20 mouse cellular contexts compared by ENCODE assay signal in genomic region chr1:67167283-67167682, GRCm38 (mm10). TPM values are rescaled to one million over a fixed set of nuclear protein-coding genes. Genes with fewer than 3 reads are reported as not detected.
"Had no signal": no experiment of that assay in that cellular context is flagged by ENCODE, and none has a peak within 500 bp of the region (broad histone marks: within the 10 kb centered on the region; RNA-seq: fewer than 3 reads in every experiment).

No protein-coding gene starts in this region.

- H3K4me2 ChIP-seq: lung, embryonic 15.5 days; midbrain, embryonic 11.5 days; midbrain, embryonic 13.5 days; midbrain, embryonic 15.5 days; neural tube, embryonic 12.5 days; stomach, embryonic 15.5 days had no signal

- H3K9ac ChIP-seq: lung, embryonic 15.5 days; midbrain, embryonic 13.5 days; midbrain, embryonic 15.5 days; neural tube, embryonic 12.5 days; stomach, embryonic 15.5 days had no signal

- H3K27ac ChIP-seq: lung, embryonic 15.5 days; macrophage; midbrain, embryonic 13.5 days; midbrain, embryonic 15.5 days; neural tube, embryonic 12.5 days; stomach, embryonic 15.5 days; stomach, postnatal 0 days had no signal

- H3K27me3 ChIP-seq: lung, embryonic 15.5 days; megakaryocyte, embryonic 14.5 days; midbrain, embryonic 13.5 days; midbrain, embryonic 15.5 days; neural tube, embryonic 12.5 days; stomach, embryonic 15.5 days had no signal

- H3K4me3 ChIP-seq: lung, embryonic 15.5 days; megakaryocyte, embryonic 14.5 days; midbrain, embryonic 13.5 days; midbrain, embryonic 15.5 days; neural tube, embryonic 12.5 days; stomach, embryonic 15.5 days had no signal

- ATAC-seq: lung, postnatal 0 days; midbrain, embryonic 13.5 days; midbrain, embryonic 15.5 days had no signal

- DNase-seq: lung, adult 2 months; lung, postnatal 14 days; lung, postnatal 36 days; right cerebral cortex, postnatal 14 days; thymus, adult 18-20 months; thymus, postnatal 14 days; thymus, postnatal 36 days had no signal

- H3K4me1 ChIP-seq: lung, embryonic 15.5 days; megakaryocyte, embryonic 14.5 days; midbrain, embryonic 13.5 days; midbrain, embryonic 15.5 days; neural tube, embryonic 12.5 days; stomach, embryonic 15.5 days had no signal

- H3K9me3 ChIP-seq: lung, embryonic 15.5 days; megakaryocyte, embryonic 14.5 days; midbrain, embryonic 13.5 days; midbrain, embryonic 15.5 days; neural tube, embryonic 12.5 days; stomach, embryonic 15.5 days had no signal

- H3K36me3 ChIP-seq: lung, embryonic 15.5 days; midbrain, embryonic 13.5 days; midbrain, embryonic 15.5 days; neural tube, embryonic 12.5 days; stomach, embryonic 15.5 days had no signal

RNA-seq across cellular contexts. Expression of gene Cps1, which starts 44.5 kb away (rescaled TPM):
- total RNA-seq: megakaryocyte progenitor cell, adult 5-6 weeks; monocyte, adult 5-6 weeks; neutrophil, adult 5-6 weeks had no signal
- polyA plus RNA-seq: macrophage had no signal
